Mouse (Mus musculus) kidney, adult 9 months (tissue): ENCODE results near the gene Msi2.

ENCODE experiments used
- DNase-seq: peaks from one replicate; pipeline ENCODE4 v3.0.0; 2022

The Msi2 gene

GRCm38 (mm10) chr11:88391181-88391814 is 327.0 kb downstream of the Msi2 start:
- DNase-seq: no peak

- DNase-seq: no peak
These were observed 328.8 kb downstream of the Msi2 start for GRCm38 (mm10) chr11:88389530-88389929.

DNA sequence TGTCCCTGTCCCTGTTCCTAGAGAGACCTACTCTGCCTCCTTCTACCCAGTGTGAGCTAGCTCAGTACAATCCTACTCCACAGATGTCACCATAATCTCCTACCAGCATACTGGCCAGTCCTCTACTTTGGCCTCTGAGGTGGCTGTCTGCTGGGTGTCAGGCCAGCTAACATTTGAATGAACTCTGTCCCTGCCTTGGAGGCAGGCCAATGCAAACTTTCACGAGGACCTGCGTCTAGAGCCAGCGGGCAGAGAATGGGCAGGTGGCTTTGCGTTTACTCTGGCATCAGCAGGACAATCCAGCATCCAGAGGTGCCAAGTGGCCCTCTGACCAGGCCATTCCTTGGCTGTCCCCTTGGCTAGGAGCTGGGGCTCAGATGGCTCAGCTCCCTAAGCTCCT is 331.4 kb downstream of the Msi2 start:
- DNase-seq: peak; percentile 76

- DNase-seq: no peak
These were observed 335.9 kb downstream of the Msi2 start for GRCm38 (mm10) chr11:88382449-88382848.

GRCm38 (mm10) chr11:88381145-88381909 is 337.0 kb downstream of the Msi2 start:
- no peak for DNase-seq

GRCm38 (mm10) chr11:88379635-88380034 is 338.7 kb downstream of the Msi2 start:
- DNase-seq: no peak

DNA sequence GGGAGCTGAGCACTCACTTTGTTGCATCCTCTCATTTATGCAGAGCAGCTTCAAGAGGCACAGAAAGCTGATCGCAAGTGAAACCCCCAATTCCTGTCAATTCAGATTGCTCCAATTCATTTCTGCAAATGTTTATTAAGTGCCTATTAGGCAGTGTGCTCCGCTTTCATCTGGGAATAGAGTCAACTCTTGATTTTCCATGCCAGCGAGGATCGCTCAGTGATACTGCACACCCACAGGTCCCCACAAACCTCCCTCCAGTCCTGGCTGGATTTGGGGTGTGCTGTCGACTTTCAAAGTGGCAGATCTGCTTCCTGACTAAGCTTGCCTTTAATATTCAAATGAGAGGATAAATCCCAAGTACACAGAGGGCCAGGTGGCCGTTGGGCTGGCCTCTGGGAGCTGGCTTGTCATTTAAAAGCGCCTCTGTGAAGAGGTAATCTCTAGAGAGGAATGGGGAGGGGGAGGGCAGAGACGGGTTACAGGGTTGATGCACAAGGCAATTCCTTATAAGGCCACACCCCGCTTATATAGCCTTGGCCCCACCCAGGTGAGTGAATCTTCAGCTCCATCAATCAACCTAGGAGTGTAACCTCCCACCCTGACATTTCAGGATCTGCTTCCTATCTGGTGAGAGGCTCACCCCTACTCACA is 339.5 kb downstream of the Msi2 start:
- no peak for DNase-seq

- no peak for DNase-seq
These were observed 345.7 kb downstream of the Msi2 start for GRCm38 (mm10) chr11:88372589-88372988.

DNA sequence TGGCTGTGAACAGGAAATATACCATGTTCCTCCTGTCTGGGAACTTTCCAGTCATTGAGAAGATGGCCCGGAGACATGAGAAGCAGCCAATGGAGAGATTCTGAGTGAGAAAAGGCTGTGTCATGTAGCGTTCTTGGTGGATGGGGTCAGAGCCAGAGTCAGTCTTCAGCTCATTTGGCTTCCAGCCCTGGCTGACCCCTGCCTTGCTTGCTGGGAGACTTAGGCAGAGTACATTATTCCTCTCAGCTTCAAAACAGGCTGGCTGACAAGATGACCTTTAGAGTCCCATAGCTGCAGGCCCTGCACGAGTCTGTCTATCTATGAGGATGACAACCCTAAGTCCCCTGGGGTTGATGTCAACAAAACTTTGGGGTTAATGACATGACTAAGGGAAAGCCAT is 348.4 kb downstream of the Msi2 start:
- DNase-seq: no peak

- DNase-seq: no peak
These were observed 350.8 kb downstream of the Msi2 start for GRCm38 (mm10) chr11:88367501-88367900.

GRCm38 (mm10) chr11:88365914-88366540 is 352.3 kb downstream of the Msi2 start:
- peak; percentile 25 for DNase-seq

DNA sequence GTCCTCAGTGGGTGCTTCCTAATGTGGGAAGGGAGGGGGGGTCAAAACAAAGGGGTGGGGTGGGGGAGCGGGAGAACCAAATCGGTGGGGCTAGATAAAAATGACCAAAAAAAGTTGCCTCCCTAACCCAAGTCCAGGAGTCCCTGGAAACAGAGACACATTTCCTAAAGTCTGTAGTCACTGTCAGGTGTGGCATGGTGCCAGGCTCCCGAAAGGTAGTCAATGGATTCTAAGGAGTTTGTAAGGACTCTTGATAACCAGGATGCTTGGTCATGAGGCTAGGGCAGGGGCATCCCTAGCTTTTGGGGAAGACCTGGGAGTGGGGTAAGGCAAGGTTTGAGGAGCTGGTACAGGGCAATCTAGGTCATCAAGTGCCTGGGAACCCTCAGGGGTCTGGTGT is 354.1 kb downstream of the Msi2 start:
- DNase-seq: no peak

- no peak for DNase-seq
These were observed 354.8 kb downstream of the Msi2 start for GRCm38 (mm10) chr11:88363481-88363880.

GRCm38 (mm10) chr11:88359736-88360135 is 358.6 kb downstream of the Msi2 start:
- no peak for DNase-seq

GRCm38 (mm10) chr11:88357325-88357724 is 361.0 kb downstream of the Msi2 start:
- no peak for DNase-seq

- DNase-seq: peak; percentile 15
These were observed 361.6 kb downstream of the Msi2 start for GRCm38 (mm10) chr11:88356598-88357290.

- DNase-seq: no peak
These were observed 362.3 kb downstream of the Msi2 start for GRCm38 (mm10) chr11:88356016-88356415.

DNA sequence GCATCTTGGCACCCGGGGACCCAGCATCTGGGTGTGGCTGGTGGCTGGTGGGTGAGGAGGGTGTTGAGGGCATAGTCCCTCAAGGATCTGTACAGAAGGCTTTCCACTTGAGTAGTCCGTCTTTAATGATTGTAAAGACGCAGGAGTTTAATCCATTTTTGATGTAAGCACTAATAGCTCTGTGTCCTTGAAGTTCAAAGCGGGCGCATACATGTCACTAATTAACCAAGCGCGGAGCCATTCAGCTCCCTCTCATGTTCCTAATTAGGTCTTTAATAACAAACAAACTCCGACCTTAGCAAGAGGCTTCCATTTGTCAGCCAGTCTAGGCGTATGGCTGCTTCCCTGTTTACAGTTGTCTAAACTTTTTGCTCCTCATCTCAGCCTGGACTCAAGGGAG is 363.5 kb downstream of the Msi2 start:
- DNase-seq: peak; percentile 77

DNA sequence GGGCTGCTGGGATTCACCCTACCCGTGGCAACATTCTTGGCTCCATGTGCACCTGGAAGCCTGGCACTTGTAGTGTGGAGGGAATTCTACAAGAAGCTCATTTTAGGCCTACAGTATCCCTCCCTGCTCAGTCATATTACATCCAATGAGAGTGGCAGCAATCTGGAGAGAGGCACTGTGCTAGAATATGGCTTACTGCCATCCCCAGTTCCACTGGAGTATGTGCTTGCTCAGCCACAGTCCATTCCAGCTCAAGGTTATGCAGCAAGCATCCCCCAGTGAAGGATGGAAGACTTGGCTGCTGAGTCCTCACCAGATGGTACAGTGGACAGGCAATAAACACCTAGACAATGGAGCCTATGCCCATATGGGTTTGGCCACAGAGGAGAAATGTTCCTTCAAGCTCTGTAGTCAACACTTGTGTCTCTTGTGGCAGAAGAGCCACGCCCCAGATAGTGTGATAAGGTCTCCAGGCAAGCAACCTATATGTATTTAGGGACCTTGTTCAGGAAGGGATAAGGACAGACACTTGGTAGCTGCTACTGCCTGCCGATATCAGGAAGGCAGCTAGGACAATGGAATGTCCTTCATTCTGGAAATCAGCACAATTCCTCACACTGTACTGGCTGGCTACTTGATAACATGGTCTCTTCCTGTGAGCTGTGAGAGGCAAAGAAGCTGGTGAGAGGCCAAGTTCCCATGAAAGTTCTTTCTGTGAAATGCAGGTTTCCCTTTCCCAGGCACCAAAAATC is 366.4 kb downstream of the Msi2 start:
- no peak for DNase-seq

DNA sequence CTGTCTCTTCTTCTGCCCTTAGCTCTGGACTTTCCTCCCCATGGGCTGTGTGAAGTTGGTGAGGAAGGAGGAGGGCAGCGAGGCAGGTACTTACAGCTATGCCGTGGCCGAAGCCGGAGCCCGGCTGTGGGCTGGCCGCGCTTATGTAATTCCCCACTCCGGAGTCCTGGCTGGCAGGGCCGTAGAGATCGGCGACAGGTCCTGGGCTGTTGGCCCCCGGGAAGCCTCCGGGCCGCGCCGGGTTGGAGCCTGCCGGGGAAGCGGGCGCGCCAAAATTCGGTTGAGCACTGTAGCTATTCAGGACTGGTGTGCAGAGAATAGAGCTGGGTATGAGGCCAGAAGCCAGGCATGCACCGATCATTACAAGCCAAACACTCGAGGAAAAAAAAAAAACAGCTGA is 369.6 kb downstream of the Msi2 start:
- DNase-seq: no peak

GRCm38 (mm10) chr11:88348056-88348455 is 370.3 kb downstream of the Msi2 start:
- DNase-seq: no peak

- no peak for DNase-seq
These were observed 372.2 kb downstream of the Msi2 start for GRCm38 (mm10) chr11:88346066-88346465.
